Mouse (Mus musculus): ENCODE data around the gene Lgr5. TPM values are rescaled to one million over a fixed set of nuclear protein-coding genes. Genes with fewer than 3 reads are reported as not detected.

Gene Lgr5
- polyA plus RNA-seq, 1 experiment, result not detected

DNA sequence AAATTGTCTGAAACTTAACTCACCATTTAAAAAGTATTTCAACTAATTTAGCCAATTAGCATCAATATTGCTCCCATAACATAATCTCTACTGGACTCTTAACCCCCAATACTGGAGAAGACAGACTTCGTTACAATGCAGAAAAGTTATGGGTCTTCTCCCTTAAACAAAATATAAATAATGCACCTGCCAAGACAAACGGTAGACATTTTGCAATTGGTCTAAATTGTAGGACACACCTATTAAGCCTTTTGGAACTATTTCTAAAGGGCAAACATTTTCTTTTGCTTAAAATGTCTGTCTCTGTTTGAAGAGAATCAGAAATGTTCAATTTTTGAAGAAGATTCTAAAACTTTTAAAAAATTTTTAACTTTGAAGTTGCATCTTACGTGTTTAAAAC is 4.5 kb downstream of the Lgr5 start:
- no peaks in the 10 kb centered on the region for H3K4me1 ChIP-seq (ENCODE audit: control insufficient read depth, insufficient read depth, insufficient read length, low read length)
- H3K4me3 ChIP-seq (ENCODE audit: insufficient read depth, low read depth, low read length), result no peak overlapping the region
- no peak overlapping the region for H3K27ac ChIP-seq (replicated peaks; ENCODE audit: low read depth, low read length)

- Histone ChIP-seq H3K4me1 (ENCODE audit: control insufficient read depth, insufficient read depth, insufficient read length, low read length) (no peaks in the 10 kb centered on the region), H3K27ac (replicated peaks; ENCODE audit: low read depth, low read length) (no peak overlapping the region), H3K4me3 (ENCODE audit: insufficient read depth, low read depth, low read length) (no peak overlapping the region)
Measured at GRCm38 (mm10) chr10:115581971-115582370, 5.6 kb downstream of the Lgr5 start.

- H3K4me1 ChIP-seq (ENCODE audit: control insufficient read depth, insufficient read depth, insufficient read length, low read length), result no peaks in the 10 kb centered on the region
- H3K4me3 ChIP-seq (ENCODE audit: insufficient read depth, low read depth, low read length), result no peak overlapping the region
- no peak overlapping the region for H3K27ac ChIP-seq (replicated peaks; ENCODE audit: low read depth, low read length)
Measured at GRCm38 (mm10) chr10:115579494-115579893, 8.1 kb downstream of the Lgr5 start.

DNA sequence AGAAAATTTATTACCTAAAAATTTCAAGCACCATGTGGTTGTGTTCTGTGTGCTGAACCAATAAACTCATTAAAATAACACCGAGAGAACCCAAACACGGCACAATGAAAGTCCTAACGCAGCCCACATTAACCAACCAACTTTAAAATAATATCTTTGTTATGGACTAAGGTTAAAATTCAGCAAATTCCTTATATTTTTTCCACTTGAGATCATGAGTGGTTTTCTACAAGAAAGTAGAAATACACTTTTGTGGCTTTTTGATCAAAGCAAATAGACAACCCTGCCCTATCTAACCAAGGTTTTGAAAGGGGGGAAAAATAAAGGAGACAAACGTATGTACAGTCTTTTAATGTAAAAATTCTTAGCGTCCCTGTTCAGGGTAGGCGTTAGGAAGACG is 8.5 kb downstream of the Lgr5 start:
- Histone ChIP-seq H3K4me1 (ENCODE audit: control insufficient read depth, insufficient read depth, insufficient read length, low read length) (no peaks in the 10 kb centered on the region), H3K27ac (replicated peaks; ENCODE audit: low read depth, low read length) (no peak overlapping the region), H3K4me3 (ENCODE audit: insufficient read depth, low read depth, low read length) (no peak overlapping the region)

DNA sequence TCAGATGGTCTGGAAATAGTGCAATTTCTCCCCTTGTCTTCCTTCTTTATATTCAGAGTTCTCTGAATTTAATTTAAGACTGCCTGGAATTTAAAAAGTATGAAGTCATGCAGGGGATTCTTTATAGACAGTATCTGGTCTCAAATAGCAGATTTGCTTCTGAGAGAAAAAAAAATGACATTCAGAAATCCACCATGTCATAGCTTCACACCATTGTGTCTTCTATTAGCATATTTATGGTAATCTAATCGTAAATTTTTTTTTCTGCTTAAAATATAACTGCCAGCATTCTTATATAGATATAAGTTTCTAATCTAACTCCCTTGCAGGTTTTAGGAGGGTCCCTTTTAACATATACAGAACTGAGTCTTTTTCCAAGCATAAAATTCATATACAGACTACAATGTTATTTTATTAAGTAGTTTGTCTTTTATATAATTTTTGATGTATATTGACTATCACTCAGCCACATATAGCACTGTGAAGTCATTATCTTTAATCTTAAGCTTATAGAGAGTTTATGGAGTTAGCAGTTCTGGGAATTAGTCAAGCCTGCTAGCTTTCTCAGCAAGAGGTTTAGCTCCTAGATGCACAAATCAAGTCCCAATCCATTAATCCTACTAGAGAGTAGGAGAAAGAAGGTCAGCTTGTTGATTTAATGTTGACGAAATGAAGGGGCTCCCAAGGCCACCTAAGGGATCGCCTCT is 15.7 kb downstream of the Lgr5 start:
- Histone ChIP-seq H3K4me1 (ENCODE audit: control insufficient read depth, insufficient read depth, insufficient read length, low read length) (no peaks in the 10 kb centered on the region), H3K4me3 (ENCODE audit: insufficient read depth, low read depth, low read length) (no peak overlapping the region), H3K27ac (replicated peaks; ENCODE audit: low read depth, low read length) (no peak overlapping the region)

DNA sequence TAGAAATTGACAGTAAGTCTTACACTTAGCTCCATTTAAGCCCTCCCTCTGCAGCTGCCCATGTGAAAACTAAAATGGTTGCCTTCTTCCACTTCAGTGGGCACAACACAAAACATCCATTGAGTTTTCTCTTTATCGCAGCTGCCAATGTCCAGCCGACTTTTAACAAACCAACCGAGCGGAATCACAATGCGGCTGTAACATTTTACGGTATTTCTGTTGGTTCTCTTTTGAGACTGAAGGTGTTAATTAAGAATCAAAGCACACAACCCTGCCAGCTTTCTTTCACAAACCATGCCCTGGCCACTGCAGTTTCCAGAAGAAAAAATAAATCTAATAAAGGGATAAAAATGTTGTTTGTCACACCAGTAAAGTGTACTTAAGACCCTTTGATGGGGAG is 16.3 kb downstream of the Lgr5 start:
- Histone ChIP-seq H3K4me3 (ENCODE audit: insufficient read depth, low read depth, low read length) (no peak overlapping the region), H3K27ac (replicated peaks; ENCODE audit: low read depth, low read length) (no peak overlapping the region), H3K4me1 (ENCODE audit: control insufficient read depth, insufficient read depth, insufficient read length, low read length) (no peaks in the 10 kb centered on the region)

- no peak overlapping the region for H3K4me3 ChIP-seq (ENCODE audit: insufficient read depth, low read depth, low read length)
- no peaks in the 10 kb centered on the region for H3K4me1 ChIP-seq (ENCODE audit: control insufficient read depth, insufficient read depth, insufficient read length, low read length)
- no peak overlapping the region for H3K27ac ChIP-seq (replicated peaks; ENCODE audit: low read depth, low read length)
Measured at GRCm38 (mm10) chr10:115570577-115570976, 17.0 kb downstream of the Lgr5 start.

DNA sequence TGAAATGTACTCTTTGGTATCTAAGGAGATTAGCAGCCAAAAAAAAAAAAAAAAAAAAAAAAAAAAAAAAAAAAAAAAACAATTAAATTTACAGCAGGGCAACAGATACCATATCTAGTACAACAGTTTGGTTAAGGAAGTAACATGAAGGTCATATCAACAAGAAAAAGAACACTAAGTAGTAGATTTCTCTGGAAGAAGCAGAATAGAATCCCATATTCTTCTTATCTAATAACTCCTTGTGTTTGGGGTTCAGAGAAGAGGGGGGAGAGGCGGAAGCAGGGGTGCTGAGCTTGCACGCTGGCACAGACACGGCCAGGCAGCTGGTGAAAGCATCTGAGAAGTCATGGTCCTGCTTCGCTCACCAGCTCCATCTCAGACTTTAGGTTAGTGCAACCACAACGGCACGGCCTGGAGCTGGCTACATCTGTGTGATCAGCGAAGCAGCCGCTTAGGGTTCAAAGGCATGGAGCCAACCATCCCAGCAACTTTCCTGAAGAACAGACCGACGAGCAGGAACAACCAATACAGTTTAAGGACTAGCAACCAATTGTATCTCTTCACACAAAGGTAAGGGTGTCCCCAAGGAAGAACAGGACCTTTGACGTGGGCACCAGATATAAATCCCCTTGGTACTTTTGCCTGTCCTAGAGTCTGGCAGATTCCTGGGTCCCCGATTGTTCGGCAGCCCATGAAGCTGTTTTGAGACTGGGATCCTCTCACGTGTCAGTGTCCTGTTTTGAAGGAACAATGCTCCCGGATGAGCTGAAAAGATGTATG is 17.7 kb downstream of the Lgr5 start, which contains the start of gene A930009A15Rik:
A930009A15Rik (plus strand) TSS at position 275 of the 780 bp plus-strand sequence.
- H3K4me1 ChIP-seq (ENCODE audit: control insufficient read depth, insufficient read depth, insufficient read length, low read length), result no peaks in the 10 kb centered on the region
- H3K4me3 ChIP-seq (ENCODE audit: insufficient read depth, low read depth, low read length), result no peak within 1 kb of the TSS
- no peak within 1 kb of the TSS for H3K27ac ChIP-seq (replicated peaks; ENCODE audit: low read depth, low read length)

DNA sequence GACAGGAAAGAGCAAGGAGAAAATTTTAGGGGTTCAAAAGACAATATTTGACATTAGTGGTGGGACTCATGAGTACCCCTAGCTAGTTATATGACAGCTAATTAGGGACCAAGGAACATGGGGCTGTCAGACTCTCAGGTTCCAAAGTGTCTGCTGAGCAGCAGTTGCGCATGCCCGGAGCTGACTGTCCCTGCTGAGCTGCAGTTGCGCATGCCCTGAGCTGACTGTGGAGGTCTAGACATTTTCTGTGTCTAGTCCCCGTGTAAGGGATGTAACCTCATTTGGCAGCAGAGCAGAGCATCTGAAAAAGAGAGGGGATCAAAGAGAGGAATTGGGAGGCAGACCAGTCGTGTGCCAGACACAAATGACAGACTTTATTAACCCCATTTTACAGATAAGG is 23.6 kb downstream of the Lgr5 start:
- Histone ChIP-seq H3K4me3 (ENCODE audit: insufficient read depth, low read depth, low read length) (no peak overlapping the region), H3K27ac (replicated peaks; ENCODE audit: low read depth, low read length) (no peak overlapping the region), H3K4me1 (ENCODE audit: control insufficient read depth, insufficient read depth, insufficient read length, low read length) (no peaks in the 10 kb centered on the region)

DNA sequence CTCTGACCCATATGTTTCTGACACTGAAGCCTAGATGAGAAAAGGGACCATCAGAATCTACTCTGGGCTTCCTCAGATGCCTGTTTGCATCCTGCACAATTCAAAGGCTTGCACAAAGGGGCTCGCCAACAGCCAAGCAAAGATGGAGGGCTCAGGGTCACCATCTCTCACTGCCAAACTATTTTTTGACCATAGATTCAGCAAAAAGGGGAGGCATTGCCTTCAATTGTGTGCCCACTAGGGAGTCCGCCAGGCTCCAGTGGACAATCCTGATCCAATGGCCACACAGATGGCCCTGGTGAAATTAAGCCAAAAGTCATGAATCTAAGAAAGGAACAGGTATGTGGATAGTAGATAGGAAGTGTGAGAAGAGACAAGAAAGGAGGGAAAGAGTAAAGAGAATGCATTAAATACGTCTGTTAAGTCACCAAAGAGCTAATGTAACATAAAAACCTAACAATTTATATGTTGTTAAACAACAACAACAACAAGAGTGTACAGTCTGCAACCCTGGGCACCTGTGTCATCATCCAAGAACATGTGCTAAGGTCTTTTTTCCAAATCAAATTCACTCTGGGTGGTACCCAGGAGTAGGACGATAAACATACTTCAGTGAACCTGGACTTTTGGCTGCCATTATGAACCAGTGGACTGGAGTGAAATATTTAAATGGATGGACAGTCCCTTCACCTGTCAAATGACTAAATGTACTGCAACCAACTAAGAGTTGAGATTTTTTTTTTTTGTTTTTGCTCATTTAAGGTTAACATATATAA is 24.5 kb downstream of the Lgr5 start:
- no peak overlapping the region for H3K4me3 ChIP-seq (ENCODE audit: insufficient read depth, low read depth, low read length)

DNA sequence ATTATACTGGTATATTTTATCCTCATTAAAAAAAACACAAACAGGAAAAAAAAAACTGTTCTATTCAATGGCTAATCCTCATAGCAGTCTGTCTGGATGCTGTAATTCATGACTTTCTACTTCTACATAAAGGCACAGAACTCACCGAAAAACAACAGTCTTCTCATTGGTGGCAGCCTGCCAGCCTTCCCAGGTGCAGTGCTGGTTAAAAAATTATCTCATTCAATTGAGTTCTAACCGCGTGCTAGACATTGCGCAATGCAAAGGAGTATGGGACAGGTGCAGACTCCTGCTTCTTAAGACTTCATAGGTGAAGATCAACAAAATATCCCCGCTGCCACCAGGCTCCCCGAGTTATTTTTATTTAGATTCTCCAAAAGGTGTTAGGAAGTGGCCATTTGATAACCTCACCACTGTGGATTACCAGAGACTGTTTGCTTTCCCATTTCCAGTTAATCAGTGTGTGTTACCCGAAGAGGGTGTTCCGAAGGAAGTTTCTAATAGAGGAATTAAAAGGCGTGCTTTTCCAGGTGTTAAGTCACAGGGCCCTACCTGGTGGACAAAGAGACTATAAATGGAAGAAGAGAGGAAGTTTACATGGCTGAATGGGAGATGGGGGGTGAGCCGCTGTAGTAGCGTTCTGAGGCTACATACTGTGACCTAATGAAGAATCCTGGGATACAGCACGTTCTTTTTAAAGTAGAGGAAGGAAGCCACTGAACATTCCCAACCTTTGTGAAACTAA is 26.3 kb downstream of the Lgr5 start:
- Histone ChIP-seq H3K4me3 (ENCODE audit: insufficient read depth, low read depth, low read length) (no peak overlapping the region), H3K27ac (replicated peaks; ENCODE audit: low read depth, low read length) (no peak overlapping the region), H3K4me1 (ENCODE audit: control insufficient read depth, insufficient read depth, insufficient read length, low read length) (no peaks in the 10 kb centered on the region)

More for the DNA sequence above, 24.5 kb downstream of the Lgr5 start:
- H3K27ac ChIP-seq (replicated peaks; ENCODE audit: low read depth, low read length), result no peak overlapping the region
- H3K4me1 ChIP-seq (ENCODE audit: control insufficient read depth, insufficient read depth, insufficient read length, low read length), result no peaks in the 10 kb centered on the region

- no peaks in the 10 kb centered on the region for H3K4me1 ChIP-seq (ENCODE audit: control insufficient read depth, insufficient read depth, insufficient read length, low read length)
- no peak overlapping the region for H3K27ac ChIP-seq (replicated peaks; ENCODE audit: low read depth, low read length)
- no peak overlapping the region for H3K4me3 ChIP-seq (ENCODE audit: insufficient read depth, low read depth, low read length)
Measured at GRCm38 (mm10) chr10:115556738-115557242, 30.8 kb downstream of the Lgr5 start.

DNA sequence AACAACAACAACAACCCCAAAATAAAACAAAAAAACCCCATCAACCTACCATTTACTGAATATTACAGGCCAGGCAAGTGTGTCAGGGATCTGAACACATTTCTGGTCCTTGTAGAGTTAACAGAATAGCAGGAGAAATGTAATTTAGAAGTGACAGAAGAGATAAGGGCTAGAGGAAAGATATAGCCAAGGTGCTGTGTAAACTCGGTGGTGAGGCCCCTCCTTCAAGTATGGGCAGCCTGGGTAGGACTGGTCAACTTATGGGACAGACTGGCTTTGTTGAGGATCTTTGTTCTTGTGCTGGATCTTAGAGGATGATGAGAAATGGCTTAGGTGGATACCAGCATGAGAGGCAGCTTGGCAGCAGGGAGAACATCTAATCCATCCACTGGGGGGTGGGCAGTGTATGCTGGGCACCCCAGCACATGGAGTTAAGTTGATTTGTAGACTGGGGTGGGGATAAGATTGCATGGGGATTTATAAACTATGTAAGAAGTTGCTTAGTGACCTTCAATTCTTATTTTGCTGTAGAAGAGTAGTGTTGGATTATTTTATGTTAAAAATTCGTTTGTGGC is 32.3 kb downstream of the Lgr5 start:
- Histone ChIP-seq H3K27ac (replicated peaks; ENCODE audit: low read depth, low read length) (no peak overlapping the region), H3K4me3 (ENCODE audit: insufficient read depth, low read depth, low read length) (no peak overlapping the region), H3K4me1 (ENCODE audit: control insufficient read depth, insufficient read depth, insufficient read length, low read length) (no peaks in the 10 kb centered on the region)

- no peak overlapping the region for H3K4me3 ChIP-seq (ENCODE audit: insufficient read depth, low read depth, low read length)
- H3K4me1 ChIP-seq (ENCODE audit: control insufficient read depth, insufficient read depth, insufficient read length, low read length), result no peaks in the 10 kb centered on the region
- no peak overlapping the region for H3K27ac ChIP-seq (replicated peaks; ENCODE audit: low read depth, low read length)
Measured at GRCm38 (mm10) chr10:115553352-115554113, 34.0 kb downstream of the Lgr5 start.
